Mouse (Mus musculus): ENCODE data around the gene Amigo2. TPM values are rescaled to one million over a fixed set of nuclear protein-coding genes. Genes with fewer than 3 reads are reported as not detected.
A peak's percentile ranks its signal among the peaks of the same experiment; 100 is the strongest.

Amigo2 gene
- polyA plus RNA-seq (2015; fragmentation: Nextera tagmentation; extraction: Ambion mirVana): 1.9 and 2.8 TPM in 2 replicates

DNA sequence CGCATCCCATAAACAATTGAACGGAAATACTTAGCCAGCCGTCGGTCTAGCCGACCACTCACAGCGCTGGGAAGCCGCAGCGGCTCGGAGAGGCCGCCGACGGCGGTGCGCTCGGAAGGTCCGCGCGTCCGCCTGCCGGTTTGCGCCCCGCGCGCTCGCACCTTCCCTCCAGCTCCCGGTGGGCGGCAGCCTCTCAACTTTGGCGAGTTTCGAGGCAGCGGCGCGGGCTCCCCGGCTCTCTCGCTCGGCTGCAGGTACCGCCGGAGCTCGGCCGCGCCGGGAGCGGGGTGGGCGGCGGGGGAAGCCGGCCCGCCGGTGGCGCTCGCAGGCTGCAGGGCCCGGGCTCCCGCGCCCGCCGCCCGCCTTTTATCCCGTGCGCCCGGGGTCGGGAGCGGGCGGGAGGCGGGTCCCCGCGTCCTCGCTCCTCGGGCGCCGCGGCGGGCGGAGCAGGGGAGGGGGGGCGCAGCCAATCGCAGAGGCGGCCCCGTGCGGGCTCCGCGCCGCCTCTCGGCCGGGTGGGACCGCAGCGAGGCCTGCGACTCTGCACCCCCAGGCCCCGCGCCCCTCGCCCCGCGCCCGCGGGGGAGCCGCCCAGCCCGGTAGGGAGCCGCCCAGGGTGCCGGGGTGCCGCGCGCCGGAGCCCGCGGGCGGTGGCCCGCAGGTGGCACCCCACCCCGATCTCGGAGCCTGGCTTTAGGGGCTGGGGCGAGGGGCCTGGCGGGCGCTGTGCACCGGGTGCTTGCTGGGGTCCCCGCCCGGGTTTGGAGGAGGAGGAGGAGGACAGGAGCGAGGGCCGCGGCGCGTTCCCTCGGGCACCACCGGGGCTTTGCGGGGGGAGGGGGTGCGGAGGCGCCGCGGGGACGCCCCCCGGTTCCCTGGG, at the start of gene Amigo2, which contains the start of gene Pced1b:
Gene Amigo2 (minus strand): TSS at position 377 of the 880 bp plus-strand sequence.
Gene Pced1b (plus strand): TSS at position 197 of the 880 bp plus-strand sequence.
- peak; percentile 62 for DNase-seq (ENCODE audit: low spot score)

DNA sequence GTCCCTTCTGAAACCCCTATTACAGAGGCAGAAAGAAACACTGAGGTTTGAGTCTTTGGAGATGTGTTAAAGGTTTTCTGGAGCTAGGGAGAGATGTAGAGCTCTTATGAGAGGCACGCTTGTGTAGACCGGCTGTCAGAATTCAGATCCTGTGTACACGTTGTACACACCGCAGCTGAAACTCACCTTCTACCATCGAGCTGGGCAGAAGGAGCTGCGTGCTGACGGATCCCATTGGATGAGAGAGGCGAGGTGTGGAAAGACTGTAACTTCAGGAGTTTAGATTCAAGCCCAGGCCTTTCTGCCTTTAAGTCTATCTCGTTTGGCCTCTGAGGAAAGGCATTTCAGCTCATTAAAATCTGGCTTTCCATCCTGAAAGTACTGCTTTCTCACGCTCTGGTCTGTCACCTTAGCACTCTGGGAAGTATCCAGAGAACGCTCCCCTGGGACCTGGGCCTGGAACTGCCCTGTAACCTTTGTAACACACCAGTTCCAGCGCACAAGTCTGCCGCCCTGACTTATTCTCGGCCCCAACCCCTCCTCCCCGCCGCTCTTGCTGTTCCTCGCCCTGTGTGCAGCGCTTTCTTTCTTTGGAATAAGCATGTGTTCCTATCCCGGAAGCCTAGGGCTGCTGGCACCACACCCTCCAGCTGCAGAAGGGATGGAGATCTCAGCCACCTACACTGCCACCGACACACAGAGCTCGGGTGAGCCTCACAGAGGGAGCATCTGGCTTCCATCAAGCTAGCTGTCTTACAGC, 44.4 kb upstream of the Amigo2 start:
- DNase-seq (ENCODE audit: low spot score): no peak

DNA sequence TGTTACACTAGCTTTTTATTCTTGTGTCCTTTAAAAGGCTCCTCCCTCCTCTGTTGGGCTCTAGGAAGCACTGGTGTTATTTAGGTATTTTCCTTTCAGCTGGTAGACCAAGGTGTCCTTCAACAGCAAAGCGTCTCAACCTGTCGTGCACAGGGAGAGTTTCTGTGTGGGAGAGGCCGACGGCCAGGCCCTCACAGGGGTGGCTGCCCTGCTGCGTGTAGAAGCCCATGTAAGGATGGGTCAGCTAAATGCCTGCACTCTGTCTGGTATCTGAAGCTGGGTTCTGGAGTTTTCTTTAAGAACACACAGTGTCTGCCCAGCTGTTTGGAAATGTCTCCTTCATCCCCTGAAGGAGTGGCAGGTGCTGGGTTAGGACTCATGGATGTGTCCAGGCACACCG, 43.3 kb upstream of the Amigo2 start:
- DNase-seq (ENCODE audit: low spot score): no peak

DNA sequence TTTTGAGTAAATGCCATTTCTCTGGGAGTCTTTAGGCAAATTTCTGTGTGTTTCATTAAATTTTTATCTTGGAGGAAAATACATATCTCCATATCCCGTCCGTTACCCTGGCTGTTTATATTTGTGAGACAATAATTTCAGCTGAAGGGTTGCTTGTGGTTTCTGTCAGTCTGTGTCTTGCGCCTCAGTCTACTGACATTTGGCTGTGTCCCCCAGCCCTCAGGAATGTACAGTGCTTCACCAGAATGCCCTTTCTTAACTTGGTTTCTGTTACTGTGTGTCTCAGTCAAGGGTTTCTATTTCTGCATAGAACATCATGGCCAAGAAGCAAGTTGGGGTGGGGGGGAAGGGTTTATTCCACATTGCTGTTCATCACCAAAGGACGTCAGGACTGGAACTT, 42.1 kb upstream of the Amigo2 start:
- no peak for DNase-seq (ENCODE audit: low spot score)

DNA sequence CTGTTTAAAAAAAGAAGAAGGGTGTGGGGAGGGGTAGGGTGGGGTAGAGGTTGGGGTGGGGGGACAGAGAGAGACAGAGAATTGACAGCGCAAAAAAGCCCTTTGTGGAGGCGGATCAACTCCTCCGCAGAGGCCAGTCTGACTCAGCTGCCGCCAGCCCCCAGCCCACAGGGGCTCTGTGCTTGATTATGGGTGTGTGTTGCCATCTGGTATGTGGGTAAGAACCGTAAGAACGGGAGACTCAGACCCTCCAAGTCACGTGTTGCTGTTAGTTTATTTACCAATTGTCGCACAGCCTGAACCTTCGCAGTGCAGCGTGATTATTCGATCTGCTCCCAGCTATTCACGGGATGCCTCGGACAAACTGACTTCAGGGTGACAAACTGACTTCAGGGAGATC, 41.6 kb upstream of the Amigo2 start:
- no peak for DNase-seq (ENCODE audit: low spot score)

DNA sequence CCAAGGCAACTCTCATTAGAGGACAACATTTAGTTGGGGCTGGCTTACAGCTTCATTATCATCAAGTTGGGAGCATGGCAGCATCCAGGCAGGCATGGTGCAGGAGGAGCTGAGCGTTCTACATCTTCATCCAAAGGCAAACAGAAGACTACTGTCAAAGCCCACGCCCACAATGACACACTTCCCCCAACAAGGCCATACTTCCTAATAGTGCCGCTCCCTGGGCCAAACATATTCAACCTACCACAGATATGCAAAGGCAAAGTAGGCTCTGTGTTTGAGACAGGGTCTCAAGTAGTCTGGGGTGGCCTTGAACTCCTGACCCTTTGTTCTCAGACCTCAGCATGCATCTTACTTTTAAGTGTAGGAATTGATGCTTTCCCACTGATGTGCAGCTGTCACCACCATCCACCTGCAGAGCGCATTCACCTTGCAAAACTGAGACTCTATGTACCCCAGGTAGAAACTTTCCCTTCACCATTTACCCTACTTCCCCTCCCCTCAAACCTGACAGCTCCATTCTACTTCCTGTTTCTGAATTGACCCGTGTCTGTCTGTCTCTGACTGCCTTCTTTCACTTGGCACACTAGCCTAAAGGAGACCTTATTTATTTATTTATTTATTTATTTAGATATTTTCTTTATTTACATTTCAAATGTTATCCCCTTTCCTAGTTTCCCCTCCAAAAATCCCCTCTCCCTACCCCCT, 40.5 kb upstream of the Amigo2 start:
- DNase-seq (ENCODE audit: low spot score): no peak

- DNase-seq (ENCODE audit: low spot score): no peak
These were observed 39.6 kb upstream of the Amigo2 start for GRCm38 (mm10) chr15:97286731-97287130.

DNA sequence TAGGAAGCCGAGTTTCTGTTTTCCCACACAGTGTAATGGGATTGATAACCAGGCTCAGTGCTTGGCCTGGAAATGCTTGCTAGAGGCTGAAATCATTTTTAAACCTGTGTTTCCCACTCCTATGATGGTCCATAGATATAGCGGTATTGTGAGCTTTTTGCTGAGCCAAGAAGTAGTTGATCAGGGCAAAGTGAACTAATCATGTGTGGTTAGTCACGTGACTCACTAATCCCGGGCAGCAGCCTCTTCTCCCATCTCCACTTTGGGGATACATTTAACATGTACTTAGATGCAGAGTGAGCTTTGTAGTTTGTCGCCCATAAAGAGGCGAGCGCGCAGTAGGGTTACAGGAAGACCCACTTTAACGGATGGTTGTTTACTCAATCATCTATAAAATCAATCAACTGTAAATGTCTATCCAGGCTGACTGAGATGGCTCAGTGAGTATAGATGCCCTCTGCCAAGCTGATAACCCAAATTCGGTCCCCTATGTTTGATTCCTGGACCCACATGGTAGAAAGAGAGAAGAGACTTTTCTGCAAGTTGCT, 38.7 kb upstream of the Amigo2 start:
- DNase-seq (ENCODE audit: low spot score): no peak

- no peak for DNase-seq (ENCODE audit: low spot score)
These were observed 37.1 kb upstream of the Amigo2 start for GRCm38 (mm10) chr15:97284201-97284600.

- DNase-seq (ENCODE audit: low spot score): no peak
These were observed 35.4 kb upstream of the Amigo2 start for GRCm38 (mm10) chr15:97282572-97282881.

- DNase-seq (ENCODE audit: low spot score): no peak
These were observed 34.9 kb upstream of the Amigo2 start for GRCm38 (mm10) chr15:97281712-97282571.

GRCm38 (mm10) chr15:97280776-97281175, 33.7 kb upstream of the Amigo2 start:
- peak; percentile 10 for DNase-seq (ENCODE audit: low spot score)

GRCm38 (mm10) chr15:97280131-97280530, 33.0 kb upstream of the Amigo2 start:
- DNase-seq (ENCODE audit: low spot score): no peak

GRCm38 (mm10) chr15:97278340-97278948, 31.4 kb upstream of the Amigo2 start:
- DNase-seq (ENCODE audit: low spot score): no peak

DNA sequence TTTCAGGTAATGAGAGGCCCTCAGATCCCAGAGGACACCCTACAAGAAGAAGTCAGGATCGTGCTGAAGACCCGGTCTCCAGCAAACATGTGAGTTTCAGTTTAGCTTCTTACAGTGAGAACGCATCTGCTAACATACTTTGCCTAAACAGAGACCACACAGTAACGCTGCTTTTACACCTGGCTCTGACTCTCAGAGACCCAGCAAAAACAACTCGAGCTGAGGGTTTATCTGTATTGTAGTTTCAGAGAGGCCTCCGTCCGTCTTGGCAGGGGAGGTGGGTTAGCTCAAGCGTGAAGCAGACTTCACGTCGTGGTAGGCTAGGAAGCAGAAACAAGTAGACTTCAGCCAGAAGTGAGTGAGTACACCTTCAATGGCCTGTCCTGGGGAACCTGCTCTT, 30.2 kb upstream of the Amigo2 start:
- DNase-seq (ENCODE audit: low spot score): no peak

GRCm38 (mm10) chr15:97276660-97277153, 29.6 kb upstream of the Amigo2 start:
- DNase-seq (ENCODE audit: low spot score): no peak

- no peak for DNase-seq (ENCODE audit: low spot score)
These were observed 28.7 kb upstream of the Amigo2 start for GRCm38 (mm10) chr15:97275626-97276395.

DNA sequence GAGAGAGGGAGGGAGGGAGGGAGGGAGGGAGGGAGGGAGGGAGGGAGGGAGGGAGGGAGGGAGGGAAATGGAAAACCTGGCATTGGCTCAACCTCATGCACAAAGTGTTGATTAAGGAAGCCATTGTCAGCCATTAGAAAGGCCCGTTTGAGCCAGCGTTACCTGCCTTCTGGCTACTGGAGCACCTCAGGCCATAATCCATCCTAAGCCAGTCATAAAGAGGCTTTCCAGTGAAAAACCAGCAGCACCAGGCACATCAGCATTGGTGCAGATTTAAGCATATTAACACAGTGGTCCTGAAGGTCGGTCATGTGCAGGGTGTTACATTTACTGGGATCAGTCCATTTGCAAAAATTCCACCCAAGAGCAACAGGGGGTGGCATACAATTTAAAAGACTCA, 25.7 kb upstream of the Amigo2 start:
- no peak for DNase-seq (ENCODE audit: low spot score)
